Mouse (Mus musculus) heart, adult 2 months (tissue): ENCODE measurements at regions not wholly inside any gene's neighbourhood (a gene's known extent, or its start where the extent isn't known, plus 50 kb on each side); places are given as distances from the start of the nearest gene placed in this dataset.

Experiments used
- DNase-seq, 2 experiments: peaks; one replicate each; pipeline ENCODE4 v3.0.0; 2021
- H3K27ac ChIP-seq: fragments of 200-600 bp; 2 replicates; pipeline ENCODE4 v1.8.1; 2022
- H3K27me3 ChIP-seq: fragments of 200-500 bp; 2 replicates; pipeline ENCODE4 v1.6.1; 2012; ENCODE audit warnings: mild to moderate bottlenecking, low read length, inconsistent platforms, mixed read lengths; ENCODE audit not compliant: control insufficient read depth, insufficient read depth
- H3K36me3 ChIP-seq: fragments of 200-500 bp; 2 replicates; pipeline ENCODE4 v1.6.1; 2012; ENCODE audit warnings: low read length, inconsistent platforms; ENCODE audit not compliant: control insufficient read depth, insufficient read depth
- H3K4me1 ChIP-seq: fragments of 200-500 bp; 2 replicates; pipeline ENCODE4 v1.6.1; 2011; ENCODE audit warnings: low read length; ENCODE audit not compliant: control insufficient read depth, insufficient read depth
- H3K4me3 ChIP-seq: fragments of 200-600 bp; 2 replicates; pipeline ENCODE4 v1.8.1; 2022
- H3K79me2 ChIP-seq: fragments of 200-500 bp; replicated peaks from 2 replicates; pipeline ENCODE4 v1.6.1; 2012; ENCODE audit warnings: mild to moderate bottlenecking, inconsistent platforms, low read length, moderate library complexity, mixed read lengths; ENCODE audit not compliant: control insufficient read depth, insufficient read depth
- H3K9ac ChIP-seq: fragments of 200-500 bp; 2 replicates; pipeline ENCODE4 v1.6.1; 2012; ENCODE audit warnings: low read depth, mild to moderate bottlenecking, control low read depth, inconsistent platforms, low read length, mixed read lengths
- CTCF ChIP-seq: fragments of 200-600 bp; IDR thresholded peaks from 2 replicates; pipeline ENCODE4 v1.8.1; 2022; ENCODE audit warnings: antibody characterized with exemption, mild to moderate bottlenecking, moderate library complexity
- EP300 ChIP-seq: fragments of 200-500 bp; IDR thresholded peaks from 2 replicates; pipeline ENCODE4 v1.6.1; 2011; ENCODE audit warnings: low read depth, low read length, control low read depth; ENCODE audit not compliant: insufficient read depth
- POLR2A ChIP-seq: fragments of 200-500 bp; IDR thresholded peaks from 2 replicates; pipeline ENCODE4 v1.6.1; 2011; ENCODE audit warnings: mild to moderate bottlenecking, low read depth, low read length, control low read depth; ENCODE audit not compliant: insufficient read depth
- WGBS: fragments of 180-500 bp; shearing (Covaris S2); methylation state at CpG from one replicate; pipeline ENCODE4 v1.1.7; 2018; 5-methylcytosine and 5-hydroxymethylcytosine counted together
- intact Hi-C: fragments of 180-260 bp; cut with DNase I; formaldehyde crosslinking; loops from one replicate; pipeline ENCODE4 v1.15.1; 2025

GRCm38 (mm10) chr9:113479897-113480296 lies 228.2 kb downstream of the Pdcd6ip start:
- no peak for TF ChIP-seq EP300
- no peak for TF ChIP-seq CTCF
- no peak for TF ChIP-seq POLR2A
- DNase-seq = no peak
- no peaks in the 10 kb centered on the region for H3K79me2 ChIP-seq
- H3K4me3 ChIP-seq = no peak overlapping the region
- no peak overlapping the region for H3K27ac ChIP-seq
- no peaks in the 10 kb centered on the region for H3K36me3 ChIP-seq
- no peak overlapping the region for H3K9ac ChIP-seq
- no peaks in the 10 kb centered on the region for H3K27me3 ChIP-seq
- 89% methylated on average over 3 of the region's 3 CpGs for WGBS
- no peaks in the 10 kb centered on the region for H3K4me1 ChIP-seq
- intact Hi-C loops = no loop called here

GRCm38 (mm10) chr9:113478761-113479265 lies 229.2 kb downstream of the Pdcd6ip start:
- Histone ChIP-seq H3K9ac (no peak overlapping the region), H3K27ac (no peak overlapping the region), H3K27me3 (no peaks in the 10 kb centered on the region), H3K4me3 (no peak overlapping the region), H3K36me3 (no peaks in the 10 kb centered on the region), H3K4me1 (no peaks in the 10 kb centered on the region), H3K79me2 (no peaks in the 10 kb centered on the region)
- intact Hi-C loops = no loop called here
- no peak for TF ChIP-seq EP300
- TF ChIP-seq CTCF = no peak
- TF ChIP-seq POLR2A = no peak
- WGBS = 80% methylated on average over 1 of the region's 1 CpGs
- DNase-seq = no peak

- Histone ChIP-seq H3K4me3 (no peak overlapping the region), H3K9ac (no peak overlapping the region), H3K4me1 (no peaks in the 10 kb centered on the region), H3K36me3 (no peaks in the 10 kb centered on the region), H3K79me2 (no peaks in the 10 kb centered on the region), H3K27ac (no peak overlapping the region), H3K27me3 (no peaks in the 10 kb centered on the region)
- TF ChIP-seq EP300 = no peak
- no peak for TF ChIP-seq POLR2A
- no peak for TF ChIP-seq CTCF
- intact Hi-C loops = no loop called here
- WGBS = 81% methylated on average over 6 of the region's 6 CpGs
- peak in 1 of 2 experiments; percentile 14 for DNase-seq
These were observed 236.3 kb downstream of the Pdcd6ip start for GRCm38 (mm10) chr9:113471781-113472180.

GRCm38 (mm10) chr9:113462888-113463287 lies 245.2 kb downstream of the Pdcd6ip start:
- WGBS = 52% methylated on average over 2 of the region's 2 CpGs
- intact Hi-C loops = no loop called here
- H3K27me3 ChIP-seq = no peaks in the 10 kb centered on the region
- no peak for TF ChIP-seq EP300
- TF ChIP-seq POLR2A = no peak
- H3K79me2 ChIP-seq = no peaks in the 10 kb centered on the region
- H3K9ac ChIP-seq = no peak overlapping the region
- no peaks in the 10 kb centered on the region for H3K4me1 ChIP-seq
- H3K36me3 ChIP-seq = no peaks in the 10 kb centered on the region
- no peak overlapping the region for H3K27ac ChIP-seq
- DNase-seq = no peak
- no peak overlapping the region for H3K4me3 ChIP-seq

- H3K4me1 ChIP-seq = no peaks in the 10 kb centered on the region
- TF ChIP-seq EP300 (no peak), POLR2A (no peak), CTCF (no peak)
- WGBS = 84% methylated on average over 1 of the region's 1 CpGs
These were observed 245.7 kb downstream of the Pdcd6ip start for GRCm38 (mm10) chr9:113462267-113462887.

GRCm38 (mm10) chr9:113459885-113460284 lies 248.2 kb downstream of the Pdcd6ip start:
- H3K27ac ChIP-seq = no peak overlapping the region
- H3K79me2 ChIP-seq = no peaks in the 10 kb centered on the region
- H3K4me1 ChIP-seq = no peaks in the 10 kb centered on the region
- no peak overlapping the region for H3K4me3 ChIP-seq
- no peak overlapping the region for H3K9ac ChIP-seq
- H3K27me3 ChIP-seq = no peaks in the 10 kb centered on the region
- DNase-seq = no peak
- WGBS = 64% methylated on average over 5 of the region's 5 CpGs
- no peaks in the 10 kb centered on the region for H3K36me3 ChIP-seq
- no peak for TF ChIP-seq EP300
- no peak for TF ChIP-seq POLR2A
- TF ChIP-seq CTCF = no peak
- intact Hi-C loops = loop anchor here (10.0 kb wide), 1 partner anchor 165 kb away; no protein-coding TSS in a partner anchor

More at GRCm38 (mm10) chr9:113462267-113462887, 245.7 kb downstream of the Pdcd6ip start:
- intact Hi-C loops = no loop called here
- Histone ChIP-seq H3K36me3 (no peaks in the 10 kb centered on the region), H3K4me3 (no peak overlapping the region), H3K27me3 (no peaks in the 10 kb centered on the region), H3K79me2 (no peaks in the 10 kb centered on the region), H3K9ac (no peak overlapping the region), H3K27ac (no peak overlapping the region)
- DNase-seq = no peak
